Mouse (Mus musculus) CD4-positive naive resting alpha-beta T cell, adult 76 days (primary cell): ENCODE measurements around the gene Carmil2. TPM values are rescaled to one million over a fixed set of nuclear protein-coding genes. Genes with fewer than 3 reads are reported as not detected.

Experiments used
- total RNA-seq: library from RNA; stranded (reverse); gene quantifications from one replicate; pipeline ENCODE4 v1.2.4, GENCODE M21; 2023

Gene Carmil2
- total RNA-seq, result 141 TPM

GRCm38 (mm10) chr8:105685796-105686308, at the start of gene Carmil2:
Carmil2 (plus strand) TSS chr8:105686274.

GRCm38 (mm10) chr8:105636963-105637510, 49.0 kb upstream of the Carmil2 start, which contains the start of gene Agrp:
Agrp (minus strand) TSS chr8:105637393.

GRCm38 (mm10) chr8:105700966-105701824, 15.1 kb downstream of the Carmil2 start, which contains the start of the genes Acd and Pard6a:
Acd (minus strand) TSS chr8:105701102.
Pard6a (plus strand) TSS chr8:105701148.

GRCm38 (mm10) chr8:105707498-105708403, 21.7 kb downstream of the Carmil2 start, which contains the start of the genes 4933405L10Rik and Enkd1:
4933405L10Rik (plus strand) TSS chr8:105707655.
Enkd1 (minus strand) TSS chr8:105708210.

Other genes starting within 250 kb of the Carmil2 start
- gene Tppp3, start 214.7 kb upstream of the Carmil2 start, total RNA-seq, result 0.82 TPM
- gene Zdhhc1, start 189.4 kb upstream of the Carmil2 start, total RNA-seq, result 4.3 TPM
- not detected for gene Hsd11b2, start 167.5 kb upstream of the Carmil2 start, total RNA-seq
- gene Atp6v0d1, start 120.2 kb upstream of the Carmil2 start, total RNA-seq, result 82.3 TPM
- 19.3 TPM for gene Ripor1, start 81.0 kb upstream of the Carmil2 start, total RNA-seq
- gene Ctcf, start 49.7 kb upstream of the Carmil2 start, total RNA-seq, result 147 TPM
- gene Agrp, start 48.9 kb upstream of the Carmil2 start, total RNA-seq, result not detected
- gene Acd, start 14.8 kb downstream of the Carmil2 start, total RNA-seq, result 53.3 TPM
- gene Pard6a, start 14.9 kb downstream of the Carmil2 start, total RNA-seq, result 8.4 TPM
- gene 4933405L10Rik, start 21.4 kb downstream of the Carmil2 start, total RNA-seq, result not detected
- gene Enkd1, start 21.9 kb downstream of the Carmil2 start, total RNA-seq, result 1.3 TPM
- 2.9 TPM for gene Gfod2, start 72.4 kb downstream of the Carmil2 start, total RNA-seq
- gene Ranbp10, start 141.1 kb downstream of the Carmil2 start, total RNA-seq, result 141 TPM
- gene Tsnaxip1, start 141.5 kb downstream of the Carmil2 start, total RNA-seq, result not detected
- gene Cenpt, start 167.0 kb downstream of the Carmil2 start, total RNA-seq, result 30.7 TPM
- gene Thap11, start 168.9 kb downstream of the Carmil2 start, total RNA-seq, result 15.0 TPM
- 23.4 TPM for gene Nutf2, start 174.3 kb downstream of the Carmil2 start, total RNA-seq
- gene Edc4, start 194.6 kb downstream of the Carmil2 start, total RNA-seq, result 92.0 TPM
- gene Nrn1l, start 207.3 kb downstream of the Carmil2 start, total RNA-seq, result 1.1 TPM
- gene Pskh1, start 214.2 kb downstream of the Carmil2 start, total RNA-seq, result 21.4 TPM
- 3.2 TPM for gene Ctrl, start 247.6 kb downstream of the Carmil2 start, total RNA-seq